Mouse (Mus musculus) c-Kit-positive CD71-negative TER-119-negative erythroid progenitor cells, embryonic 14.5 days (primary cell): ENCODE measurements at regions not wholly inside any gene's neighbourhood (a gene's known extent, or its start where the extent isn't known, plus 50 kb on each side); places are given as distances from the start of the nearest gene placed in this dataset.
"Not testable (repeated sequence)": the region's sequence is repeated elsewhere in the genome, so short reads cannot be mapped to it uniquely, and the experiment has no call there.

Experiments
- DNase-seq: peaks from one replicate; pipeline ENCODE4 v3.0.0-alpha.2; 2013; ENCODE audit warnings: low read depth

GRCm38 (mm10) chr13:97485886-97486285, 245.0 kb downstream of the Enc1 start:
- no peak for DNase-seq

GRCm38 (mm10) chr13:97484808-97485545, 244.1 kb downstream of the Enc1 start:
- no peak for DNase-seq

- DNase-seq = no peak
These were observed 242.8 kb downstream of the Enc1 start for GRCm38 (mm10) chr13:97483681-97484080.

GRCm38 (mm10) chr13:97482439-97482946, 241.6 kb downstream of the Enc1 start:
- DNase-seq = no peak

GRCm38 (mm10) chr13:97481259-97481658, 240.4 kb downstream of the Enc1 start:
- DNase-seq = no peak

GRCm38 (mm10) chr13:97479066-97479586, 238.2 kb downstream of the Enc1 start:
- no peak for DNase-seq

- no peak for DNase-seq
These were observed 233.1 kb downstream of the Enc1 start for GRCm38 (mm10) chr13:97473971-97474365.

- no peak for DNase-seq
These were observed 232.5 kb downstream of the Enc1 start for GRCm38 (mm10) chr13:97473256-97473970.

GRCm38 (mm10) chr13:97469999-97470398, 229.1 kb downstream of the Enc1 start:
- peak; percentile 43 for DNase-seq

GRCm38 (mm10) chr13:97468874-97469593, 228.1 kb downstream of the Enc1 start:
- no peak for DNase-seq

GRCm38 (mm10) chr13:97466585-97466984, 225.7 kb downstream of the Enc1 start:
- DNase-seq = not testable (repeated sequence)

GRCm38 (mm10) chr13:97463798-97464197, 222.9 kb downstream of the Enc1 start:
- DNase-seq = no peak

- no peak for DNase-seq
These were observed 222.0 kb downstream of the Enc1 start for GRCm38 (mm10) chr13:97462884-97463235.

- no peak for DNase-seq
These were observed 221.4 kb downstream of the Enc1 start for GRCm38 (mm10) chr13:97462110-97462883.

- no peak for DNase-seq
These were observed 220.3 kb downstream of the Enc1 start for GRCm38 (mm10) chr13:97461207-97461606.

- no peak for DNase-seq
These were observed 218.2 kb downstream of the Enc1 start for GRCm38 (mm10) chr13:97459106-97459505.

GRCm38 (mm10) chr13:97455961-97456360, 215.1 kb downstream of the Enc1 start:
- no peak for DNase-seq

- DNase-seq = no peak
These were observed 213.8 kb downstream of the Enc1 start for GRCm38 (mm10) chr13:97454715-97455114.

GRCm38 (mm10) chr13:97453469-97453868, 212.6 kb downstream of the Enc1 start:
- no peak for DNase-seq

- DNase-seq = no peak
These were observed 212.2 kb downstream of the Enc1 start for GRCm38 (mm10) chr13:97453090-97453430.

GRCm38 (mm10) chr13:97452386-97453089, 211.6 kb downstream of the Enc1 start:
- no peak for DNase-seq
